Mouse (Mus musculus): Measurements from ENCODE around the gene Fam166b.

Gene Fam166b

DNA sequence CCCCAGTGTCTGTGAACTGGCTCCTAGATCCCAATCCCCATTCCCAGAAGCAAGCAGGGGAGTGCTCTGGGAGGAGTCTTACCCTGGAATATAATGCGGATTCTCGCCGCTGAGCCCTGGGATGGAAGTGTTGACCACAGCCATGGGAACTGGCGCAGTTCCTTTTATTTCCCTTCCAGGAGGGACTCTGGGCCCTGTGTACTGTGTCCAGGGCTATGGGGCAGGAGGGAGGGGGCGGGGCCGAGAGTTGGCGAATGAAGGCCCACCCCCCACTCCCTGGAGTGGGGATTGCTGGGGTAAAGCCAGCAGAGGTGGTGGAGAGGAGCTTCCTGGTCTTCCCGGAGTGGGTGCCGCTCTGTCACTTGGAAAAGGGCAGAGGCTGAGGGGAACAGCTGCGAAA, at the start of gene Fam166b:
Fam166b (minus strand) TSS at position 189 of the 400 bp plus-strand sequence.
- DNase-seq (ENCODE audit: low spot score) = no peak

DNA sequence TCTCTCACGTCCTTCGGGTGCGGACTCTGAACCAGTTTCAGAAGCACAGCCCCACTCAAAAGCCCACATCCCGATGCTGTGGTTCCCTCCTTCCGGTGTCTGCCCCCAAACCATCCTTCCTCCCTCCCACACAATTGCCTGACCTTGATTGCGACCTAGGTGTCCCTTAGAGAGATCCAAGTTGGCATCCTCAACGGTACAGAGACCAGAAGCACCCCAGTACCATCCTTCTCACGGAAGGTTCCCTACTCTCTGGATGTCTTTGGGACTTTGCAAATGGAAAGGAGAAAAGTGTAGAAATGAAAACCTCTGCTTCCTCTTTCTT, 49.6 kb upstream of the Fam166b start:
- DNase-seq (ENCODE audit: low spot score) = no peak

DNA sequence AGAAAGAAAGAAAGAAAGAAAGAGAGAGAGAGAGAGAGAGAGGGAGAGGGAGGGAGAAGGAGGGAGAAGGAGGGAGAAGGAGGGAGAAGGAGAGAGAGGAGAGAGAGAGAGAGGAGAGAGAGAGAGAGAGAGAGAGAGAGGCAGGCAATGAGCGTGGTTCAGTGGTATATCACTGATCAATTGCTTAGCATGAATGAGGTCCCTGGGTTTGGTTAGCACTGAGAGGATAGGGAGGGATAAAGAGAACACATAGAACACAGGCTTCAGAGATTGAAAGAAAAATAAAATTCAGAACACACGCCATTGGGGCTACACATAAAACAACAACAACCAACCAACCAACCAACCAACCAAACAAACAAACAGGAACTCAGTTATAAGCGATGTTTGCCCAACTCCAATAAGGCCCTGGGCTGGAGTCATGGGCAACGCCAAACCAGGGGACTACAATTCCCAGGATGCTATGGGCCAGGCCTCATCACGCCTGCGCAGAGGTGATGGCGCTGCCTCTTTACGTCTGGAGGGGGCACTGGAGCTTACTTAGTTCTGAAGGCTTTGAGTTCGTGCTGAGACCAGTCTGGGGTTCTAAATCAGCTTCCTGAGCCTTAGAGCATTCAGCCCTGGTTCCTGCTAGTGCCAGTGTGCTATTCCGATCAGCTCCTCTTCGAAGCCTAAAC, 49.1 kb upstream of the Fam166b start:
- peak; percentile 82 for DNase-seq (ENCODE audit: low spot score)

- DNase-seq (ENCODE audit: low spot score) = no peak
Measured at GRCm38 (mm10) chr4:43476604-43477003, 47.7 kb upstream of the Fam166b start.

GRCm38 (mm10) chr4:43473636-43474035, 44.7 kb upstream of the Fam166b start:
- DNase-seq (ENCODE audit: low spot score) = no peak

- DNase-seq (ENCODE audit: low spot score) = no peak
Measured at GRCm38 (mm10) chr4:43470301-43470700, 41.4 kb upstream of the Fam166b start.

- no peak for DNase-seq (ENCODE audit: low spot score)
Measured at GRCm38 (mm10) chr4:43466872-43467271, 37.9 kb upstream of the Fam166b start.

DNA sequence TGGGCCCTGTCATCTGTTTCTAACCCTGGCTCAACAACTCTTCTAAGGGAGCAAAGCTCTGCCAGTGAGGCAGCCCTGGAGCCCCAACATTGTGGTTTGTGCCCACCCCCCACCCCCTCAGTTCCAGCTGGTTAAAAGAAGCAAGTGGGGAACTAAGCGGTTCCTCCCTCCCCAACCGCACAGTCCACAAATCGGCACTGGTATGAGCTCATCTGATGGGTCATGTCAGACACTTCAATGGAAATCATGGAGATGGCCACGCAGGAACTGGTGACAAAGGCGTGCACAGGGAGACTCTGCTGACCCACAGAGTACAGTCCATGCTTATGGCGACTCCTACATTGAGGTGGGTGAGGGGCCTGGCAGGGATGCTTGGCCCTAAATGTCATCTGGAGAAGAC, 37.0 kb upstream of the Fam166b start:
- DNase-seq (ENCODE audit: low spot score) = no peak

GRCm38 (mm10) chr4:43463102-43463501, 34.2 kb upstream of the Fam166b start:
- no peak for DNase-seq (ENCODE audit: low spot score)

DNA sequence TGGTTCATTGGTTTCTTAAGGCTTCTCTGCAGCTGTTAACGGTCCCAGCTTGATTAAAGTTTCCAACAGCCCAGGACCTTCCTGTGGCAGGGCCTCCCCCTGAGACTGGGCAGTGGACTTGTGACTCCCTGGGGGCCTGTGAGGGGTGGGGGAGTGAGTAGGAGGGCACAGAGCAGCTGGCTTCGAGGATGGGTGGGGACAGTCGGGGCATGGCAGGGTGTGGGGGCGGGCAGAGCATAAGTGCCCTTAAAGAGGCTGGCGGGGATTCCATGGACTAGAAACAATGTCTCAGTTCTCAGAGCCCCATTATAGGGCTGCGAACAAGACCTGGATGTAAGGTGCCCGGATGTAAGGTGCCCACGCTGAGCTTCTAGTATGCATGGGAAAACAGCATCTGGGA, 28.2 kb upstream of the Fam166b start:
- DNase-seq (ENCODE audit: low spot score) = no peak

GRCm38 (mm10) chr4:43456470-43456869, 27.5 kb upstream of the Fam166b start:
- DNase-seq (ENCODE audit: low spot score) = no peak

DNA sequence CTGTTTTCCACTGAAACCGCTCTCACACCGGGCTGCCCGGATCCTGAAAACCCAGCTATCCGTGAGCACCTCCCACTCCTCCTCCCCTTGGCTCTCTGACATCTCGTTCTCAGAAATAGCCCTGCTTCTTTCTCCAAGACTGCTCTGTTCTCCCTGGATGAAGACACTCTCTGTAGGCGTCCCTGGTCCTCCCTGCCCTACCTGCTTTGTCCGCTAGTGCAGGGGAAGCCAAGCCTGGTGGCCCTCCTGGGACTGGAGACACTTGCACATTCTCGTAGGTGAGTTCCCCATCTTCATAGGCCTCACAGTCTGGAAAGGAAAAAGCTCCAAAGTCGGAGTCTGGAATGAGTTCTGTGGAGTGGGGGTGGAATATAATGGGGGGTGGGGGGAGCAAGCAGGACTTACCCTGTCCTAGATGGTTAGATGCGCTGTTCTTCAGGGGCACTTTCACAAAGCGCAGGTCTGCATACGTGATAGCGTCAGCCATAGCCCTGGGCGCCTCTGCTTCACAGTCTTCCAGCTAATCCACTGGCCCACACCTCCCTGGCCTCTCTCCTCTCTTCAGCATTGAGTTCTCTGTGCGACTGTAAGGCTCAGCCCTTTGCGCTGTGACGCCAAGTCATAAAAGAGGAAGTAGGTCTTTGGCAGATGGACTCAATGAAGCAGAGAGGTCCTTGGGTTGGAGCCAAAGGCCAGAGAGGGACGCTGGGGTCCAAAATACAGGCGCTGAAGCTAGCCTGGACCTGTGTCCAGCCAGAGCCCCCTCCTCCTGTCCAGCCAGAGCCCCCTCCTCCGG, 25.3 kb upstream of the Fam166b start, which contains the start of gene Cd72:
Cd72 (minus strand) TSS at position 588 of the 796 bp plus-strand sequence.
- DNase-seq (ENCODE audit: low spot score) = no peak

DNA sequence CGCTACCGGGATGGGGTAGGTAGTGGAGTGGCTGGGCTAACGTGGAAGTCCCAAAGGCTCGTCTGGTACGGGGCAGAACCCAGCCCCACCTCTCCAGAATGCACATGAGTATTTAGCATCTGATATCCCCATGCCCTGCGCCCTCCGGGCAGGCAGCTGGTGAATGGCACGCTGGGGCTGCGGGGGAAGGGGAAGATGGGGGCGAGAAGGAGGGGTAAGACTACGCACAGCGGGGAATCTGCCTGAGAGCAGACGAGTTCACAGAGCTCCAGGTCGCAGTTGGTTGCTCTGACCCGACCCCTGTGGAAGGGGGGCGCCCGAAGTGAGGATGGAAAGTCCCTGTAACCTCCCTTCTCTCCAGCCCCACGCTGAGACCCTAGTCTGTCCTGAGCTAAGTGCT, 24.5 kb upstream of the Fam166b start:
- DNase-seq (ENCODE audit: low spot score) = no peak

- no peak for DNase-seq (ENCODE audit: low spot score)
Measured at GRCm38 (mm10) chr4:43452315-43452714, 23.4 kb upstream of the Fam166b start.

DNA sequence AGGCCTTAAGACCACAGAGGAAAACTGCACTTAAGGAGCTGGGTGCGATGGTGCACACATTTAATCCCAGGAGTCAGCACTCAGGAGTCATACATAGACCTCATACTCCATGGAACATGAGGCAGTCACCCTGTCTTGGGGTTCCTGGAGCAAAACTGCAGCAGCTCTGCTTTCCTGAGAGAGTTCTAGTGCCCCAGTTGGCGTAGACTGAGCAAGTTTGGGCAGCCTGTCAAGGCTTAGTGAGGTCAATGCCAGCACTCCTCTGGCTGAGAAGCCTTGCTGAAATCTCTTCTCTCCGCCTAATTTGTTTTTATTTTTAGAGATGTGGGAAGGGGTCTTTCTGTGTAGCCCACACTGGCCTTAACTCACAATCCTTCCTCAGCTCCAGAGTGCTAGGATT, 19.6 kb upstream of the Fam166b start:
- no peak for DNase-seq (ENCODE audit: low spot score)

GRCm38 (mm10) chr4:43447251-43447650, 18.3 kb upstream of the Fam166b start:
- DNase-seq (ENCODE audit: low spot score) = peak; percentile 84

DNA sequence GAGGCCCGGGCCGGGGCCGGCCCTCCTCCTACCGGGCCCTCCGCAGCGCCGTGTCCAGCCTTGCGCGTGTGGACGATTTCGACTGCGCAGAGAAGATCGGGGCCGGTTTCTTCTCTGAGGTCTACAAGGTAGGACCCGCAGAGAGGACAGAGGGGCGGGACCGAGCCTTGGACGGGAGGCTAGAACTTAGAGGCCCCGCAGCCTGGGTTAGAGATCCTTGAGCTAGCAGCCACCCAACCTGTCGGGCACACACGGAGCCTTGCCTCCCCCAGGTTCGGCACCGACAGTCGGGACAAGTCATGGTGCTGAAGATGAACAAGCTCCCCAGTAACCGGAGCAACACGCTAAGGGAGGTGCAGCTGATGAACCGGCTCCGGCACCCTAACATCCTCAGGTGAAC, 14.6 kb upstream of the Fam166b start:
- DNase-seq (ENCODE audit: low spot score) = no peak

DNA sequence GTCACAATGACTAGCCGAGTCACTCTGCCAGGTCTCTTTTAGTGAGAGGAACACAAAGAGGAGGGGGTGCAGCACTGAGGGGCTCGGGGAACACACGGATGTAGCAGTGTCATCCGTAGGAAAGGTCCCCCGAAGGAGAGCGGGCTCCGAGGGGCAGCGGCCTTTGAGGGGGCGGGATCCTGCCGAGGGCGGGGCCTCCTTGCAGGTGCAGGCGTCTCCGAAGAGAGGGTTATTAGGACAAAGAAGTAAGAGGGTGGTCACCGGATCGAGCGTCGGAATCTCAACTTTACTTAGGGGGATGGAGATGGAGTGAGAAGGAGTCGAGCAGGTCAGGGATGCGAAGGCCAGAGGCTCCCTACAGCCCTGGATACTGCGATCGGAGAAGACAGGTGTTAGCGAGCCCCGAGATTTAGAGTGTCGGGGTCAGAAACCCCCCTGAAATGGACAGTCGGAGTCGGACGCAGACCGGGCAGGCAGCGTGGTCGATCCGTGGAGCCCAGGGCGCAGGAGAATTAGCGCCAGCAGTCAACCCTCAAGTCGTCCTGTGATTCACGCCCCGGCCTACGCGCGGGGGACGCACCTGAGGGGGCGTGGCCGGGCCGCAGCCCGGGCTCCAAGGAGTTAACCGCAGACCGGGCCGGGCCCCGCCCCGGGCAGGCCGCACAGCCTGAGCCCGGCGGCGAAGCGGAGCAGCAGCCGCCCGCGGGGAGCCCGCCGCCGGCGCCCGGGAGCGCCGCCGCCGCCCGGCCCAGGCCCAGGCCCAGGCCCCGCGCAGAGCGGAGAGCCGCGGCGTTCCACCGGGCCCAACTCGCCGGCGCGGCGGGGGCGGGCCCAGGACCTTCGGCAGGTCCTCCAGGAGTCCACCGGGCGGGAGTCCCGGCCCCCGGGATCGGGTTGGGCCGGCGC, 13.8 kb upstream of the Fam166b start:
- peak; percentile 73 for DNase-seq (ENCODE audit: low spot score)

DNA sequence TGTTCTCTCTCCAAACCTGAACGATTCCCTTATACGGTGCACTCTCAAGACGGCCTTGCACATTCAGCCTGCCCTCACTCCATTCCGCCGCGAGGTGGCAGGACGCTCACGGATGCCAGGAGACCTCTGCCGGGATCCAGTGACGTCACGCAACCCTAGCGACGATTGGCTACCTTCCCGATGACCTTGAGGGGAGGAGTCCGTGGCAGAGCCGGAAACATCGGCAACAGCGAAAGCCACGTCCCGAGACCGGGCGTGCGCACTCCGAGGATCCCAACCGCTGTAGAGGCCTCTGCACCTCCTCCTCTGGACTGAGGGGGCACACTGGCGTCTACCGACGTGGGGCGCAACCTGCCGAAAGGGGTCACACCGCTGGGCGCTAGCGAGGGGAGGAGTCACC, 13.1 kb upstream of the Fam166b start:
- peak; percentile 99 for DNase-seq (ENCODE audit: low spot score)

- DNase-seq (ENCODE audit: low spot score) = no peak
Measured at GRCm38 (mm10) chr4:43441639-43442038, 12.7 kb upstream of the Fam166b start, which contains the start of gene Tesk1. Gene Tesk1 (plus strand): TSS chr4:43441939.

DNA sequence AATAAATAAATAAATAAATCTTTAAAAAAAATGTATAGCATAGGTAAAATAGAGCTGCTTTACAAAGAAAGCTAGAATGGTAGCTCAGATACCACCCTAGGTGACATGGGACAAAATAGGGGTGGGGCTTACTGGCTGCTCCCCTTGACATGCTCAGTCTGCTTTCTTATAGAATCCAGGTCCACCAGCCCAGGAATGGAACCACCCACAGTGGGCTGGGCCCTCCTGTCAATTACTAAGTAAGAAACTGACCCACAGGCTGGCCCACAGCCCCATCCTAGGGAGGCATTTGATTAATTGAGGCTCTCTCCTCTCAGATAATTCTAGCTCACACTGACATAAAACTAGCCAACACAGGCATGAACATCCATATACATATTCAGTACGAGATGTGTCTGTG, 3.9 kb upstream of the Fam166b start:
- no peak for DNase-seq (ENCODE audit: low spot score)

DNA sequence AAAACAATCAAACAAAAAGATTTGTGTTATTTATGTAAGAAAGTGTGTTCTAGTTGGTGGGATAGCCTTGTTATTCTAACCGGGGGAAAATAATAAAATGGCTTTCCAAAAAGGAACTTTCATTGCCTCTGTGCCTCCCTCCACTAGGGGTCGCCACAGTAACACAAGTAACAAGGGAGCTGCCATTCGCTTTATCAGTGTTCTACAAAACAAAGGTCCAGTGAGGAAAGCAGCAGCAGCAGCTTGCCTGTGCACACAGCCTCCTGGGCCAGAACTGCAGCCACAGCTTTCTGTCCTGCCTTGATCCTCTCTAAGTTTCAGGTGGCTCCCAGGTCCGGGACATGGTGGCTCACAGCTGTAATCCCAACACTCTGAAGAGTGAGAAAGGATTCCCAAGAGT, 2.8 kb upstream of the Fam166b start:
- DNase-seq (ENCODE audit: low spot score) = peak; percentile 66
